Mouse (Mus musculus): Measurements from ENCODE around the gene 4933402J07Rik.

DNA sequence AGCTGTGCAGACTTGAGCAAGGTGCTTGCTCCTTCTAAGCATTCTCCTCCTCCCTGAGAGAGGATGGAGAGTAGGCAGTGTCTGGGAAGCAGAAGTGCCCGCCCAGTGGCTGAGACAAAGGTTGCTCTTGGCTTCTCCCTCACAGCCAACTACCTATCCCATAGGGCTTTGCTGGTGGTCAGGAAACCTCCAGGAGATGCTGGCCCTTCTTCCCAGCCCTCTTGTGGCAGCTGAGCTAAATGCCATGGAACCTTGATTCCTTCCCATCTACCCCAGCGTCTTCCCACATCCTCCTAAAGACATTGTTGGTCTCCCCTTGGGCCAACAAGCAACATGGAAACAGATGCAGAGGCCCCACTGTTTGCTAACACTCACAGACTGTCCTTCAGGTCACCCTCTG lies 28.8 kb upstream of the 4933402J07Rik start:
- TF ChIP-seq POLR2A (IDR thresholded peaks at IDR 0.05; ENCODE audit: borderline replicate concordance, extremely low read depth, low read depth, low read length) (no peak), CTCF (IDR thresholded peaks at IDR 0.05; ENCODE audit: insufficient read depth, low read length) (no peak)

Data from lung, adult 2 months (tissue).